Mouse (Mus musculus): Measurements from ENCODE around the gene Eml6. TPM values are rescaled to one million over a fixed set of nuclear protein-coding genes. Genes with fewer than 3 reads are reported as not detected.

The Eml6 gene
- polyA plus RNA-seq, 1 experiment from 2014 or later: 0.15 TPM

- H3K4me3 ChIP-seq: no peak overlapping the region
- no peaks in the 10 kb centered on the region for H3K9me3 ChIP-seq (replicated peaks)
- H3K36me3 ChIP-seq: no peaks in the 10 kb centered on the region
- ATAC-seq: peak; percentile 65
- WGBS (ENCODE audit: insufficient replicate concordance): 20% methylated on average over 9 of the region's 9 CpGs
- H3K9ac ChIP-seq: peak overlapping the region; percentile 35; the same call in 1 of the 2 replicates
- peak overlapping the region; percentile 40; the same call in 1 of the 2 replicates for H3K27ac ChIP-seq
- no peaks in the 10 kb centered on the region for H3K27me3 ChIP-seq (replicated peaks)
- H3K4me1 ChIP-seq: peaks cover 18% of the 10 kb centered on the region
- H3K4me2 ChIP-seq: peak overlapping the region; percentile 6; the same call in 1 of the 2 replicates
Observed at GRCm38 (mm10) chr11:29808173-29808980, 217.5 kb downstream of the Eml6 start.

GRCm38 (mm10) chr11:29807325-29807724 lies 218.5 kb downstream of the Eml6 start:
- H3K27me3 ChIP-seq (replicated peaks): no peaks in the 10 kb centered on the region
- no peak for ATAC-seq
- H3K4me3 ChIP-seq: no peak overlapping the region
- no peak overlapping the region for H3K27ac ChIP-seq
- no peak overlapping the region for H3K9ac ChIP-seq
- no peak overlapping the region for H3K4me2 ChIP-seq
- WGBS (ENCODE audit: insufficient replicate concordance): 72% methylated on average over 5 of the region's 5 CpGs
- H3K36me3 ChIP-seq: no peaks in the 10 kb centered on the region
- H3K9me3 ChIP-seq (replicated peaks): no peaks in the 10 kb centered on the region
- H3K4me1 ChIP-seq: peaks cover 18% of the 10 kb centered on the region

GRCm38 (mm10) chr11:29801432-29802427 lies 224.1 kb downstream of the Eml6 start:
- no peak overlapping the region for H3K4me3 ChIP-seq
- H3K9ac ChIP-seq: no peak overlapping the region
- H3K27ac ChIP-seq: no peak overlapping the region
- no peaks in the 10 kb centered on the region for H3K36me3 ChIP-seq
- no peak for ATAC-seq
- H3K4me1 ChIP-seq: no peaks in the 10 kb centered on the region
- no peak overlapping the region for H3K4me2 ChIP-seq
- H3K9me3 ChIP-seq (replicated peaks): no peaks in the 10 kb centered on the region
- H3K27me3 ChIP-seq (replicated peaks): no peaks in the 10 kb centered on the region; the same call in 1 of the 2 replicates
- WGBS (ENCODE audit: insufficient replicate concordance): 54% methylated on average over 2 of the region's 2 CpGs

- Histone ChIP-seq H3K9ac (no peak overlapping the region), H3K9me3 (replicated peaks) (no peaks in the 10 kb centered on the region), H3K27ac (no peak overlapping the region), H3K36me3 (no peaks in the 10 kb centered on the region), H3K4me1 (no peaks in the 10 kb centered on the region), H3K27me3 (replicated peaks) (no peaks in the 10 kb centered on the region; the same call in 1 of the 2 replicates), H3K4me3 (no peak overlapping the region), H3K4me2 (no peak overlapping the region)
- 61% methylated on average over 1 of the region's 1 CpGs for WGBS (ENCODE audit: insufficient replicate concordance)
- ATAC-seq: no peak
Observed at GRCm38 (mm10) chr11:29799839-29800238, 226.0 kb downstream of the Eml6 start.

GRCm38 (mm10) chr11:29795106-29795505 lies 230.7 kb downstream of the Eml6 start:
- Histone ChIP-seq H3K9me3 (replicated peaks) (no peaks in the 10 kb centered on the region), H3K4me2 (no peak overlapping the region), H3K36me3 (no peaks in the 10 kb centered on the region), H3K4me3 (no peak overlapping the region), H3K9ac (no peak overlapping the region), H3K27ac (no peak overlapping the region), H3K4me1 (peaks cover 4% of the 10 kb centered on the region), H3K27me3 (replicated peaks) (no peaks in the 10 kb centered on the region)
- ATAC-seq: no peak
- 86% methylated on average over 6 of the region's 6 CpGs for WGBS (ENCODE audit: insufficient replicate concordance)

- no peak overlapping the region for H3K4me2 ChIP-seq
- WGBS (ENCODE audit: insufficient replicate concordance): 30% methylated on average over 2 of the region's 2 CpGs
- no peaks in the 10 kb centered on the region for H3K9me3 ChIP-seq (replicated peaks)
- H3K4me3 ChIP-seq: no peak overlapping the region
- no peaks in the 10 kb centered on the region for H3K36me3 ChIP-seq
- H3K4me1 ChIP-seq: peaks cover 4% of the 10 kb centered on the region
- no peak overlapping the region for H3K9ac ChIP-seq
- no peak overlapping the region for H3K27ac ChIP-seq
- ATAC-seq: no peak
- no peaks in the 10 kb centered on the region for H3K27me3 ChIP-seq (replicated peaks)
Observed at GRCm38 (mm10) chr11:29794475-29794874, 231.4 kb downstream of the Eml6 start.

GRCm38 (mm10) chr11:29790796-29791195 lies 235.0 kb downstream of the Eml6 start:
- Histone ChIP-seq H3K4me1 (peaks cover 17% of the 10 kb centered on the region), H3K36me3 (no peaks in the 10 kb centered on the region), H3K27ac (no peak overlapping the region), H3K4me2 (no peak overlapping the region), H3K4me3 (no peak overlapping the region), H3K9ac (no peak overlapping the region), H3K9me3 (replicated peaks) (no peaks in the 10 kb centered on the region), H3K27me3 (replicated peaks) (no peaks in the 10 kb centered on the region)
- WGBS (ENCODE audit: insufficient replicate concordance): 66% methylated on average over 2 of the region's 2 CpGs
- ATAC-seq: no peak

- no peak for ATAC-seq
- Histone ChIP-seq H3K9me3 (replicated peaks) (no peaks in the 10 kb centered on the region), H3K27me3 (replicated peaks) (no peaks in the 10 kb centered on the region), H3K4me3 (no peak overlapping the region), H3K27ac (no peak overlapping the region), H3K4me2 (no peak overlapping the region), H3K4me1 (peaks cover 17% of the 10 kb centered on the region), H3K9ac (no peak overlapping the region), H3K36me3 (no peaks in the 10 kb centered on the region)
- WGBS (ENCODE audit: insufficient replicate concordance): 62% methylated on average over 6 of the region's 6 CpGs
Observed at GRCm38 (mm10) chr11:29788921-29789638, 236.8 kb downstream of the Eml6 start.

GRCm38 (mm10) chr11:29788499-29788898 lies 237.3 kb downstream of the Eml6 start:
- no peak for ATAC-seq
- no peak overlapping the region for H3K9ac ChIP-seq
- H3K27me3 ChIP-seq (replicated peaks): no peaks in the 10 kb centered on the region
- H3K27ac ChIP-seq: no peak overlapping the region
- H3K9me3 ChIP-seq (replicated peaks): no peaks in the 10 kb centered on the region
- H3K4me1 ChIP-seq: peaks cover 17% of the 10 kb centered on the region
- 53% methylated on average over 1 of the region's 1 CpGs for WGBS (ENCODE audit: insufficient replicate concordance)
- no peaks in the 10 kb centered on the region for H3K36me3 ChIP-seq
- H3K4me3 ChIP-seq: no peak overlapping the region
- no peak overlapping the region for H3K4me2 ChIP-seq

GRCm38 (mm10) chr11:29787473-29787872 lies 238.4 kb downstream of the Eml6 start:
- H3K4me2 ChIP-seq: peak overlapping the region; percentile 21; the same call in 1 of the 2 replicates
- H3K27me3 ChIP-seq (replicated peaks): no peaks in the 10 kb centered on the region
- no peak overlapping the region for H3K4me3 ChIP-seq
- H3K36me3 ChIP-seq: no peaks in the 10 kb centered on the region
- ATAC-seq: peak; percentile 35; the same call in 1 of the 2 replicates
- H3K4me1 ChIP-seq: peaks cover 17% of the 10 kb centered on the region
- H3K9me3 ChIP-seq (replicated peaks): no peaks in the 10 kb centered on the region
- no peak overlapping the region for H3K27ac ChIP-seq
- H3K9ac ChIP-seq: no peak overlapping the region
- 10% methylated on average over 5 of the region's 5 CpGs for WGBS (ENCODE audit: insufficient replicate concordance)

- ATAC-seq: peak; percentile 73
Observed at GRCm38 (mm10) chr11:29786583-29787219, 239.1 kb downstream of the Eml6 start.

More at GRCm38 (mm10) chr11:29786583-29787219, 239.1 kb downstream of the Eml6 start:
- Histone ChIP-seq H3K9me3 (replicated peaks) (no peaks in the 10 kb centered on the region), H3K4me3 (no peak overlapping the region), H3K27me3 (replicated peaks) (no peaks in the 10 kb centered on the region), H3K36me3 (no peaks in the 10 kb centered on the region), H3K4me1 (peaks cover 17% of the 10 kb centered on the region), H3K27ac (no peak overlapping the region), H3K9ac (no peak overlapping the region), H3K4me2 (no peak overlapping the region)
- 41% methylated on average over 6 of the region's 6 CpGs for WGBS (ENCODE audit: insufficient replicate concordance)
